Mouse (Mus musculus) sigmoid colon, adult 10 weeks (tissue): ENCODE results near the gene Phkg2. TPM values are rescaled to one million over a fixed set of nuclear protein-coding genes. Genes with fewer than 3 reads are reported as not detected.

Experiments
- polyA plus RNA-seq: library from polyadenylated mRNA; stranded (reverse); fragments of 350-450 nt; fragmentation: Illumina TruSeq; extraction: RNeasy Lipid Tissue Mini Kit (QIAGEN cat#74804); gene quantifications from one replicate; pipeline ENCODE4 v1.2.3, GENCODE M21; 2014; ENCODE audit warnings: low read depth, low replicate concordance

Phkg2 gene
- 32.4 TPM for polyA plus RNA-seq

DNA sequence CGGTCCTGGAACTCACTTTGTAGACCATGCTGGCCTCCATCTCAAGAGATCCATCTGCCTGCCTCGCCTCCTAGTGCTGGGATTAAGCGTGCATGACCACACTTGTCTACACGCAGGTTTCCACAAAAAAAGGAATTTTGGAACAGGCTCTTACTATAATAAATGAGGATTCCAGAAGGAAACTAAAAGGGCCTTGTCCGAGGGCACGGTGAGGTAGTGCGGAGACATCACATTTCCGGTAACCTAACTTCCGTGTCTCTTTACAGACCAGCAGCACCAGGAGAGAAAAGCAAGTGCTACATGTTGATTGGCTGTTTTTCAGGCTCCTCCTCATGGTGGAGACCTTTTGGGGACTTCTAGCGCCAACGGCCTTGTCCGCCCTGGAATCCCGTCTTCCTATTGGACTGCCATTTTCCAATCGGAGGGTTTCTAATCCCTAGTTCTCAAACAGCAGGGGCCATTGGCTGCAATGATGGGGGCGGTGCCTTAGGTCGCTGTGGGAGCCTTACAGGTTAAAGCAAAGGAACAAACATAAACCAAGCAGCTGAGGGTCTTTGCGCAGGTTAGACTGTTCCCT, at the start of gene Phkg2:
TSS of gene Phkg2 (plus strand) at position 446 of the 577 bp plus-strand sequence.

DNA sequence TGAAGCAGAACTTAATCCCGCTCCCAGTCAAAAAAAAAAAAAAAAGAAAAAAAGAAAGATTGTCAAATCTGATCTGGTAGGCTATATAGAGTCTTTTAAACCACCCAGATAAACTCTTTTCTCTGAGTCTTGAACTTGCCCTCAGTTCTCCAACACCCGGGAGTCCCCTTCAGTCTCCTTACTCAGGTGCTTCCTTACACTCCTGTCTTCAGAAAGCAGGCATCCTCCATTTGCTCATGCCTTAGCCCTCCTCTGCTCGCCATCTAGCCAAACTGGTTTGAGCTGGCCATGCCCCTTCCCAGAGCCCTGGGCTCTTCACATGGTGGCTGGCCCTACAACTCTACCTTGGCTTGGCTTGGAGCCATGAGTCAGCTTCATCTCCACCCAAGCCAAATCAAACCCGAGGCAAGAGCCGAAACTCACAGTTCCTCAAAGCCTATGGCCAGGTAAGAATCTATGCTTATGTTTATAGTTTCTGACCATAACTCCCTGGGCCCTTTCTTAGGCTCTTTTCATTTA, 11.7 kb upstream of the Phkg2 start, which contains the start of gene Tmem265:
TSS of gene Tmem265 (plus strand) at position 51 of the 519 bp plus-strand sequence.

DNA sequence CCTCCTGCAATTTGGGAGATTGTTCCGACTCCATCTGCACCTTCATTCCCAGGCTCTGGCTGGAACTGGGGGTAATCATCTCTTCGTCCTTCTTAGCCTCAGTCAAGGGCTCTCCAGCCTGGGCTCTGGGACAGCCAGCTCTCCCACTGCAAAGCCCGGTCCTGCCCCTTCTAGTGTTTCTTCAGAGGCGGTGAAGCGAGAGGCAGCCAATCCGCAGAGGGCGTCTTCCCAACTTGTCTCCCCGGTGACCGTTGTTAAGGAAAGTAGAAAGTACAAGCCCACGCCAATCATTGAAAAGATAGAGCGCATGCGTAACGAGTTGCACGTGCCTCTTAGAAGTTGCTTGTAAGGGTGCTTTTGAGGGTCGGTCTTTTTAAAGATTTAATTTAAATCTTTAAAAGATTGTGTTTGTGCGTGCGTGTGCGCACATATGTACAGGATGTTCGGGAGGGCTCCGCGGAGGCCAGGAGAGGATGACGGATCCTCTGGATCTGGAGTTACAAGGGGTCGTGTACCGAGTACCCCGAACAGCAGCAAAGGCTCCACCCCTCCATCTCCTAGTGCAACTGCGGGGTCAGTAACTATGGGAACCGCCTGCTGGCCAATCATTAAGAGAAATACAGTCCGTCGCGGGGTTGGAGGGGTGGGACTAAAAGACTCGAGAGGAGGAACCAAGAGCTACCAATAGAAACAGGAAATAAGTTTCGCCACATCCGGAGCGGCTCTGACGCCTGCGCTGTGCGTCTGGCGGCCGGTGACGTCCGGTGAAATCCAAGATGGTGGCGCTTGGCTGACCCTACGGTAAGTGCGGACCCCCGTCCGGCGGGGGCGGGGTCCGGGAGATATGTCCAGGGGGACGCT, 15.1 kb downstream of the Phkg2 start, which contains the start of the genes Ccdc189 and Rnf40:
TSS of gene Ccdc189 (minus strand) at position 585 of the 861 bp plus-strand sequence.
TSS of gene Rnf40 (plus strand) at position 757 of the 861 bp plus-strand sequence.

DNA sequence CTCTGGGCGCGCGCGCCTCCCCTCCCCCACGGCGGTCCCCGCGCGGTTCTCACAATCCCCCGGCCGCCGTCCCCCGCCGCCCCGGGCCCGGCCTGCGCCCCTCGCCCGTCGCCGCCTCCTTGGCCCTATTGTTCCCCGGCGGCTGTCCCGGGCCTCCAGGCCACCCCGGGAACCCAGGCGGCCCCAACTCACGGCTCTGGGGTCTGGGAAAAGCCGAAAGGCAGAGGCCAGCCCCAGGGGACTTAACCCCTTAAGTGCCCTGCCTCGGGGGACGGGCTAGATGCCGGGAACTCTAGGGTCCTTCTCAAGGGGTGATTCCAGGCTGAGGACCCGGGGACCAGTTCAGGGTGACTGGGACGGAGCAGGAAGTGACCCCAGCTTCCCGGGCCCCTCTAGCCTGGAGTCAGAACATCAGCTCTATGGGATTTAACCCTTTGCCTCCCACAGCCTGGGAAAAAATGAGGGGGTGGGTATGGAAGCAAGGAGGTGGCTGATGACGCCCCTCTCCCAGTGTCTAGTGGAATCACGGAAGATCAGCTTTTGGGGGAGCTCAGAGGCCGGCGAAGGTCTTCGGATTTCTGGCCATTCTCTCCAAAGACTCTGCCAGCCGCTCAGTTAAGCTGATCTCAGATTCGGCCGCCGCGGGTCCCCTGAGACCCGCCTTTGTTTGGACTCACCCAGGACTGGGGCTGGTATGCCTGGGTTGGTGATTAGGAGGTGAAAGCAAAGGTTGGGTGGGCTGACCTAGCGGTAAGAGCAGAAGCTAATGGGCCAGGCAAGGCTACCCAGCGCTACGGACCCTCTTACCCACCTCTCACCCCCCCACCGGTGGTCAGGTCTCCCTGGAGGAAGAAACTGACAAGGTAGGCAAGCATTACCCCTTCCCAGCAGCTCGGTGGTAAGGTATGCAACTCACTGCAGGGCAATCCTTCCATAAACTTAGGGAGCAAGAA, 42.0 kb downstream of the Phkg2 start, which contains the start of gene Zfp629:
TSS of gene Zfp629 (minus strand) at position 907 of the 953 bp plus-strand sequence.

Other genes starting within 250 kb of the Phkg2 start
- 3.9 TPM for gene Zfp768, start 227.8 kb upstream of the Phkg2 start, polyA plus RNA-seq
- gene Zfp747, start 197.3 kb upstream of the Phkg2 start, polyA plus RNA-seq: 2.7 TPM
- gene 9130019O22Rik, start 186.2 kb upstream of the Phkg2 start, polyA plus RNA-seq: 2.4 TPM
- 0.88 TPM for gene E430018J23Rik, start 179.7 kb upstream of the Phkg2 start, polyA plus RNA-seq
- gene Zfp764, start 166.5 kb upstream of the Phkg2 start, polyA plus RNA-seq: 4.9 TPM
- 3.4 TPM for gene Zfp688, start 151.3 kb upstream of the Phkg2 start, polyA plus RNA-seq
- gene Zfp689, start 124.2 kb upstream of the Phkg2 start, polyA plus RNA-seq: 0.95 TPM
- gene Prr14, start 113.7 kb upstream of the Phkg2 start, polyA plus RNA-seq: 23.2 TPM
- gene Fbrs, start 94.1 kb upstream of the Phkg2 start, polyA plus RNA-seq: 9.1 TPM
- gene Srcap, start 61.4 kb upstream of the Phkg2 start, polyA plus RNA-seq: 11.2 TPM
- 8.8 TPM for gene Gm42715, start 53.8 kb upstream of the Phkg2 start, polyA plus RNA-seq
- not detected for gene Tmem265, start 11.9 kb upstream of the Phkg2 start, polyA plus RNA-seq
- gene Ccdc189, start 15.3 kb downstream of the Phkg2 start, polyA plus RNA-seq: not detected
- gene Rnf40, start 15.4 kb downstream of the Phkg2 start, polyA plus RNA-seq: 2.1 TPM
- 6.8 TPM for gene Zfp629, start 42.5 kb downstream of the Phkg2 start, polyA plus RNA-seq
- gene Bcl7c, start 135.6 kb downstream of the Phkg2 start, polyA plus RNA-seq: 1.0 TPM
- gene Ctf1, start 139.4 kb downstream of the Phkg2 start, polyA plus RNA-seq: 2.8 TPM
- gene Ctf2, start 158.8 kb downstream of the Phkg2 start, polyA plus RNA-seq: not detected
- gene Fbxl19, start 171.2 kb downstream of the Phkg2 start, polyA plus RNA-seq: 1.2 TPM
- 3.5 TPM for gene Orai3, start 196.5 kb downstream of the Phkg2 start, polyA plus RNA-seq
- 7.0 TPM for gene Setd1a, start 203.3 kb downstream of the Phkg2 start, polyA plus RNA-seq
- gene Gm49388, start 212.3 kb downstream of the Phkg2 start, polyA plus RNA-seq: not detected
- gene Hsd3b7, start 227.3 kb downstream of the Phkg2 start, polyA plus RNA-seq: 16.0 TPM